Mouse (Mus musculus) spleen, adult 2 months (tissue): ENCODE data around the gene Tesmin.

Source experiments
- CTCF ChIP-seq: fragments of 200-500 bp; IDR thresholded peaks from 2 replicates; pipeline ENCODE4 v1.5.1; 2011; ENCODE audit warnings: mild to moderate bottlenecking, inconsistent platforms; ENCODE audit not compliant: insufficient read depth, insufficient read length, insufficient replicate concordance; ENCODE audit errors: extremely low read depth
- POLR2A ChIP-seq: fragments of 200-500 bp; IDR thresholded peaks from 2 replicates; pipeline ENCODE4 v1.6.1; 2011; ENCODE audit warnings: low read depth, low read length, inconsistent platforms

DNA sequence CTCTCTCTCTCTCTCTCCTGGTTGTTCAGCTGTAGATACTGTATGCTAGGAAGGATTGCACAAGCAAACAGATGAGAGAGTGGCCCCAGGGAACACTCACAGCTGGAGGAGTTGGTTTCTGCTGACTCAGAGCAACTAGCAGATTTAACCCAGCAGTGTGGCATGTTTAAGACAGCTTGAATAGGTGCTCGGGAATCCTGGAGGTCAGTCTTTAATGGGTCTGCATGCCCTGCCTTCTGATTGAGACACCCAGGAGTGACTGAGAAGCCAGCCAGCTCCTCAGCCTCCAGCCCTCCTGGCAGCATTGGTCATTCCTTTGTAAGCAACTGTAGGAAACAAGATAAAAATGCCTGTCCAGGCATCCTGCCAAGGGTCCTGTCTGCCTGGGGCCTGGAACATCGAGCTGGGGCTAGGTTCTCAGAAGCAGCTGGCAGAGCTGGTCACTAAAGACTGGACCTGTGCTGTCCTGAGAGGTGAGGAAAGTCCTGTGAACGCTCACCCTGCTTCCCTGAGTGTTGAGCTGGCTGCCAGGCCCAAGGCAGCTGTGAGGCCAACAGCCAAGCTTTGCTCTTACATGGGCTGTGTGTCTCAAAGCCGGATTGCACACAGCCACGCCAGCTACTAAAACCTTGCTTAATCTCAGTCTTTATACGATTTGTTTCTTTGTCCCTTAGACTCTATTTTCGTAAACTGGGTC, 35.1 kb upstream of the Tesmin start:
- no peak for TF ChIP-seq POLR2A
- TF ChIP-seq CTCF, result no peak
